Mouse (Mus musculus) lung, postnatal 4 days (tissue): ENCODE results near the gene Gstp2.

Experiments used
- DNase-seq, 2 experiments: peaks; one replicate each; pipeline ENCODE4 v3.0.0; 2021

Gene Gstp2

DNA sequence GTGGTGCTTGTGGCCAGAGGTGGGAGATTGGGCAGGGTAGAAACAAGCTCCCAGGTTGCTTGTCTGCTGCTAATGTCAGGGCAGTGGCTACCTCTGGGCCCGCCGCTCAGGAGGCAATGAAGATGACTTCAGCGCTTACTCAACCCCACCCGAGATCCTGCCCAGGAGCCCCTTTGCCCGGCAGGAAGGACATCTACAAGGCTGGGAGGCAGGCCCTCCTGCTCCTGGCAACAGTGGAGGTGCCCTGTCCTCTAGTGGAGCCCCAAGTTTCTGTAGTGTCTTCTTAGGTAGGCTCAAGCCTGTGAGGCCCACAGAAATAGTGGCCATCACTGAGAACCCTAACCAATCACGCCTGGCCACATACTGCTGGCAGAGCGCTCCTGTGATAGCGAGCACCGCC lies 40.7 kb downstream of the Gstp2 start:
- no peak for DNase-seq

DNA sequence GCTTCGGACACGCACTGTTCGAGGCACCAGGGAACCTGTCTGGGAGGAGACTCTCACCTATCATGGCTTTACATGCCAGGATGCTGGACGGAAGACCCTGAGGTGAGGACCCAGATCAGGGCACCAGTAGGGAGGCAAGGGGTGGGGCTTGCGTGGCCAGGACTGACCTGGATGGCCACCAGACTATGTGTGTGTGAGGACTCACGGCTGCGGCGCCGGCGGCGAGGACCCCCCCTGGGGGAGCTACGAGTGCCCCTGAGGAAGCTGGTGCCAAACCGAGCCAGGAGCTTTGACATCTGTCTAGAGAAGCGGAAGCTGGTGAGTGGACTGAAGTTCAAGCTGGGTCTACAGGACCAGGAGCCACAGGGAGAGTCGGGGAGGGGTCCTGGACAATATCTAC lies 41.5 kb downstream of the Gstp2 start:
- no peak for DNase-seq

DNA sequence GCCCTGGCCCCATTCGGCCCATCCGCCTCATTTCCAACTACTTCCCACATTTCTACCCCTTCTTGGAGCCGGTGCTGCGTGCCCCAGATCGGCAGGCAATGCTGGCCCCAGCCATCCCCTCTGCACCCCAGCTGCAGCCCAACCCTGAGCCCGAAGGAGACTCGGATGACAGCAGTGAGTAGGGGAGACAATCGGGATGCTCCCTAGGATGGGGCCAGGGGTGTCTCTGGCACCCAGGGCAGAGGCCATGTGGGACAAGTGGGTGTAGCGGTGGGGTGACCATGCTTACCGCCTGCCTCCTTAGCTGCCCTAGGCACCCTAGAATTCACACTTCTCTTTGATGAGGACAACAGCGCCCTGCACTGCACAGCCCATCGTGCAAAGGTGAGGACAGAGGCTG lies 42.2 kb downstream of the Gstp2 start:
- no peak for DNase-seq

DNA sequence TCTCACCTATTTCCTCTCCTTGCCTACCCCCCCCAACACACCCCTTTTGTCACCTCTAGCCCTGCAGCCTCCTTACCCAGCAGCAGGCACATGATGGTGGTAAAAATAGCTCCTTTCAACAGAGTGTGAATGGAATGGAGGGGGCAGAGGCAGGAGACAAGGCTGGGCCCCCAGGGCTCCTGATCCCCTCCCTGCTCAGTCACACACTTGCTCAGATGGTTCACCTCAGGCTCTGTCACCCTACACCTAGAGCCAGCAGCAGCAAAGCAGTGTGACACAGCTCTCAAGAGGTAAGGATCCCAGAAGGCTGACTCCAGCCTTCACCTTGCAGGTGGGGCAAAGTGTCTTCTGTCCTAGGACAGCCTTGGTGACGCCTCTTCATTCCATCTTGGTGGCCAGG lies 42.7 kb downstream of the Gstp2 start, which contains the start of gene Doc2g:
Gene Doc2g, plus strand, starts transcription at position 202 of the 400 bp plus-strand sequence.
- no peak for DNase-seq

DNA sequence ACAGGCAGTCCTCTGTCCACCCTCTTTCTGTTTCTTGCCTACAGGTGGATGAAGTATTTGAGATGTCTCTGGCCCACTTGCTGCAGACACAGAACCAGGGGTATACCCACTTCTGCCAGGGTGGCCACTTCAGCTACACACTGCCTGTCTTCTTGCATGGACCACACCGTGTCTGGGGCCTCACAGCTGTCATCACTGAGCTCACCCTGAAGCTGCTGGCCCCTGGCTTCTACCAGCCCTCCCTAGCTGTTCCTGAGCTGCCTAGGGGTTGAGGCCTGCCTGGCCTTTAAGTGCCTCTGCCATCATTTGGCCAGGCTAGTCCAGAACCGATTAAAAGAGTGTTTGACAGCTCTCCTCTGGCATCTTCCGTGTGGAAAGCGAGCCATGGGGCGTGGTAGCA lies 44.1 kb downstream of the Gstp2 start:
- no peak for DNase-seq

DNA sequence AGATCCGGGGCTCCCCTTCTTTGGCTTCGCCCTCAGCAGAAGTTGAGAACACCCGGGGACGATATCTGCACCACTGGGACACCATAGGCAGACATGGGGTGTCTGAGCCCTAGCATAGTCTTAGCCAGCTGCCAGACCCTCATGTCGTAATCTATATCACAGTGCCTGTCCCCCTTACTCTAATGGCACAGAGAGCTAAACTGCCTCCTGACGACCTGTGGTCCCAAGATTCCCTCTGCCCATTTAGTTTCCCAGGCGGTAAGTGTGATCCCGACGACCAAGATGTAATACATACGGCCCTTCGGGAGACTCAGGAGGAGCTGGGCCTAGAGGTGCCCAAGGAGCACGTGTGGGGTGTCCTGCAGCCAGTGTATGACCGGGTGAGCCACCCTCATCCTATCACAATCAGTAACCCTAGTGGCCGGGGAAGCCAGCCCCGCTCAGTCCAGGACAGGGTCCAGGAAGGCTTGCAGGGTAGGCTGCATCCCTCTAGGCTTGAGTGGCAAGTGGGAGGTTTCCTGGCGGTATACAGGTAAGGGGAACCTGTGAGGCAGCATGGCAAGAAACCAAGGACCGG lies 44.8 kb downstream of the Gstp2 start:
- DNase-seq: no peak

DNA sequence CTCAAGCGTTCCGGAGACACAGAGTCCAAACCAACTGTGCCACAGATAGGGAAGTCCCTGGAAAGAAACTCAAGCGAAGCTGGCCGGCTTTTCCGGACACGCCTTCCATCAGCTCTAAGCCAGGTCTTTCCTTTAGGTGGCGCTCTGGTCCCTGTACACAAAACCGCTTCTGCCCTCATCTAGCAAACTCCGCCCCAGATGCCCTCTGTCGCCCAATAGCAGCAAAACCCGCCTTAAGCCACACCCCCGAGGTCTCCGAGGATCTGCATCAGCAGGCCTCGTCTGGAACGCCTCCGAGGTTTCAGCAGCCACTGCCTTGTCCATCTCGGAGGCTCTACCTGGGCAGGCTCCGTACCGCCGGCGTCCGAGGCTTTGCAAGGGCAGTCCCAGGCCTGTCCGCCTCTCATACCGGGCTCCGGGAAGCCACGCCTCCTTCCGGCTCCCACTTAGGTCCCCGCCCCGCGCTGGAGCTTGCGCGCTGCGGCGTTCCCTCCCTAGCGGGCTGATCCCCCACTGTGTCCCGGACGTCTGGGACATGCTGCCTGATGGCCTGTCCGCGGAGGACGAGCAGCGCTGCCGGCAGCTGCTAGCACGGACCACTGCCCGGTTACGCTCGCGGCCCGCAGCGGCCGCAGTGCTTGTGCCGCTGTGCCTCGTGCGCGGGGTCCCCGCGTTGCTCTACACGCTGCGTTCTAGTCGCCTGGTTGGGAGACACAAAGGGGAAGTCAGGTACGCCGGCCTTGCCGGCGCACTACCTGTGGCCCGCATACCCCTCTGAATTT lies 45.5 kb downstream of the Gstp2 start, which contains the start of the genes Nudt8 and Gm49405:
Gene Nudt8, plus strand, starts transcription at position 462 of the 782 bp plus-strand sequence.
Gene Gm49405, plus strand, starts transcription at position 508 of the 782 bp plus-strand sequence.
- DNase-seq: peak; percentile 96 to 97

DNA sequence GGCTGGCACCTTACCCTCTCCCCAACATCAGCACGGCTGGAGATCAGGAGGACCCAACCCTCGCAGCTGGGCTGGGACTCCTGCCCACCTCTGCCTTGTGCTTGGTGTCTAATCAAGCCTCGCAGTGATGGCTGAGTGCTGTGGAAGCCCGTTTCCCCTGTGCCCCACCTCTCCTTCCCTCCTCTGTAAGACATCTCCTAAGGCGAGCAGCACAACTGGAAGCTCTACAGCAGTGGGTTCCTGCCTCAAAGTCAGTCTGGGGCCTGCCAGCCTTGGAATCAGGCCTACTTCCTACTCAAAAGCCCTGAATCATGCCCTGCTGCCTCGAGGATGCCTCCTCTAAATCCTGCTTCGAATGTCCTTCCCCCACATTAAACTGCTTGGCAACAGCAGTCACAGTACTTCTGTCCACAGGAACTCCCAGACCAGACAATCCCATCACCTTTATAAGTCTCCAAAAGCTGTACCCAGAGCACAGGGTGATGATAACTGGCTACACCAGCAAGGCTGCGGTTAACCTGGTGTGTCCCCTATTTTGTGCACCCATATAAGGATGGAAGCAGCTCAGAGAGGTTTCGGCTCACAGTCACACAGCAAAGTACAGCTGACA lies 46.6 kb downstream of the Gstp2 start:
- DNase-seq: no peak

DNA sequence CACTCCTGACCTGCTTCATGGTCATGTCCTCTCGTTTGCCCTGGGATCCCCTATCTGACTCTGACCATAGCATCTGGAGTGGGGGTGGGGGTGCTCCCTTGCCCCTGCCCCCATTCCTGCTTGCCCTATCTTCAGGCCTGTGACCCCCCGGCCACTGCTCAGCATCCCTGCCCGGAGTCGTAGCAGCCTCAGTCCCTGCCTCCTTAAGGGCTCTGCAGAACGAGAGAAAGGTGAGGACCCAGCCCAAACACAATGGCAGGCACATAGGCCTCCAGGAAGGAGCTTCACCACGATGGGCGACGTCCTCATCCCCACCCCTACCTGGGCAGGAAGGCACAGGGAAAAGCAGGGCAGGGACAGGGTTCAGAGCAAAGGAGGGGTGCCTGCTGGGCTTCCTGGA lies 47.5 kb downstream of the Gstp2 start:
- DNase-seq: no peak

DNA sequence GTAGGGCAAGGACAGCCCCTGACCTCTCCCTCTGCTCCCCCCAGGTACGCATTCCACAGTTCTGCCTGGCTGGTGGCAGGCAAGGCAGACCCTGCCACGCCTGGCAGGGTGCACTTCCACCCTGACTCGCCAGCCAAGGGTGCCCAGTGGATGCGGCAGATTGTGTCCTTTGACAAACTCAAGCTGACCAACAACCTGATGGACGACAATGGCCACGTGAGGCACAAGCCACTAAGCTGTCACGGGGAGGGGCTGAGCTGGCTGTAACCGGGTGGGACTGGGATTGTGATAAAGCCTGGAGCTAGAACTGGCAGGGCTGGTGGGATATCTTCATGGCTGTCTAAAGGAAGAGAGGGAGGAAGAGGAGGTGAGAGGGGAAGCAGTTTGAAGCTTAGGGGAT lies 48.6 kb downstream of the Gstp2 start:
- DNase-seq: no peak

DNA sequence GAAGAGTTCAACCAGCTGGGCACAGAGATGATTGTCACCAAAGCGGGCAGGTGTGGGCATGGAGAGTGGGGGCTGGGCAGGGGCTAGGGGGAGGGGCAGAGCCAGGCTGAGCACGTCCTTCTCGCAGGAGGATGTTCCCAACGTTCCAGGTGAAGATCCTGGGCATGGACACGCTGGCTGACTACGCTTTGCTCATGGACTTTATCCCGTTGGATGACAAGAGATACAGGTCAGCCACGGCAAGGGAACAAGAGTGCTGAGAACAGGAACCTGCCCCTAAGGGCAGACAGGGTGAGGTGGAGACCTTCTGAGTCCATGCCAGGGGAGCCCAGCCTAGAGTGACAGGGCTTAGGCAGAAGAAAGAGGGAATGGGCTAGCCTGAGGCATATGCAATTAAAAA lies 49.1 kb downstream of the Gstp2 start:
- DNase-seq: no peak

DNA sequence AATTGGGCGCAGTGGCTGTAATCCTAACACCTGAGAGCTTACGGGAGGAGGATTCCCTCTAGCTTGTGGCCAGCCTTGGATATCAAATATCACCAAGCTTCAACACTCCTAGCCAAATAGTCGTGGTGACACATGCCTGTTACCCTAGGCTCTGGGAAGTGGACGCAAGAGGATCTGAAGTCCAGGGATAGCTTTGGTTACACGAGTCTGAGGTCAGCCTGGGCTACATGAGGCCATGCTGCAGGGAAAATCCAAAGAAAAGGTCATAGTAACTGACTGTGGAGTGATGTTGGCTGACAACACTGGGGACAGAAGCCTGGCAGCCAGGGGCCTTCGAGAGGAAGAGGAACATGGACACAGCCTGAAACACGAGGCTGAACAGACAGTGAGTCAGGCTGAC lies 49.7 kb downstream of the Gstp2 start:
- DNase-seq: no peak

DNA sequence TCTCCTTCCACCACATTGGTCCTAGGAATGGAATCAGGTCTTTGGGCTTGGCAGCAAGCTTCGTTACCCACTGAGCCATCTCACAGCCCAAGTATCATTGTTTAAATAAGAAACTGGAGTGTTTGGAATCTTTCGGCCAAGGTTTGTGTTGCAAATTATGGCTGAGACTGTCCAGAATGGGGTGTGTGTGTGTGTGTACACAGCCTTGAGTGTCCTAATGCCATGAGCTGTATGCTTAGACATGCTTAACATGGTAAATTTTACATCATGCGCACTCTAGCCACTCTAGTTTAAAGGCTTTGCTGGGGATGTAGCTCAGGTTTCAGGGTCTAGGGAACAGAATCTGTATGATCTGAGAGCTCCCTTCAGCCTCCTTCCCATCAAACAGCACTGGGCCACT lies 50.3 kb downstream of the Gstp2 start:
- DNase-seq: no peak

DNA sequence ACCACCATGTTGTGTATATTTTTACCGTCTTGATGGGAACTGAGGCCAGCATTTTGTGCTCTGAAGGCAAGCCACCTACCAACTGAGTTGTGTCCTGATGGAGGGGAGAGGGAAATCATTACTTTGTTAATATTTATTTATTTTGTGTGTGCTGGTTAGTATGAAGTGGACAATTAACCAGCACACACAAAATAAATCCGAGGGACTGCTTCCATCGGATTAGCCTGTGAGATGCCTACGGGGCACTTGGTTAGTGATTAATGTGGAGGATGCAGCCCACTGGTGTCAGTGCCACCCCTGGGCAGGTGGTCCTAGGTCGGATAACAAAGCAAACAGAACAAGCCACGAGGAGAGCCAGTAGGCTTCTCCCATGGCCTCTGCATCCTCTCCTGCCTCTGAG lies 50.9 kb downstream of the Gstp2 start:
- DNase-seq: no peak

DNA sequence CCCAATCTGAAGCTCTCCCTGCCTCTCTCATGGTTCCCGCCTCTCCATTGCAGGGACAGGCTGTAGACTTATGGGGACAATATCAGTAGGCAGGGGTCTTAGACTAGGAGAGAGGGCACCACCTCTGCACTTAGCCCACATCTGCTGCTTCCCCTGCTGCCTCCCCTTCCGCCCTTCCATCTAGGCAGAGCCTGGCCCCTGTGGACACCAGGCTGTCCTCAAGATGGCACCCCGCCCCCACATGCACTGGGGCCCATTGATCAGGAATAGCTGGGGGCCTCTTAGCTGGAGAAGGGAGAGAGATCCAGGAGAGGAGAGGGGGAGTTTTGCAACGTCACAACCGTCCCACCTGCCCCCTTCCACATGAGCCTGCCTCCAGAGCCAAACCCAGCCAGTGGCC lies 53.4 kb downstream of the Gstp2 start, which contains the start of gene Tbx10:
Gene Tbx10, plus strand, starts transcription at position 337 of the 400 bp plus-strand sequence.
- no peak for DNase-seq

DNA sequence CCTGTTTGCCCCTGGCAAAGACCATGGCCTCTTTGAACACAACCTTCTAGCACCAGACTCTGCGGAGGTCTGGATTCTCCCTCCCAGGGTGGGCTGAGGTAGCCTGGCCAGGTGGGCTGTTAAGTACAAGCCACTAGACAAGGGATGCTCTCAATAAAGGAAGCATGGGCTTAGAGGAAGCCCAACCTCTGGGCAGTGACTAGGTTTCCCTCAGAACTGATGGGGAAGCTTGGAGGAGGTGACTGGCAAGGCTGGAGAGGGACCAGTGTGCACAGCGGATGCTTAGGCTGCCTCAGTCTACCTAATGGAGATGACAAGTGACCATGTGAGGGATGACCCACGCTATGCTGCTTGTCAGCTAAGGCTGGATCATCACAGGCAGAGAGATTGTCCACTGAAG lies 53.9 kb downstream of the Gstp2 start:
- DNase-seq: no peak

DNA sequence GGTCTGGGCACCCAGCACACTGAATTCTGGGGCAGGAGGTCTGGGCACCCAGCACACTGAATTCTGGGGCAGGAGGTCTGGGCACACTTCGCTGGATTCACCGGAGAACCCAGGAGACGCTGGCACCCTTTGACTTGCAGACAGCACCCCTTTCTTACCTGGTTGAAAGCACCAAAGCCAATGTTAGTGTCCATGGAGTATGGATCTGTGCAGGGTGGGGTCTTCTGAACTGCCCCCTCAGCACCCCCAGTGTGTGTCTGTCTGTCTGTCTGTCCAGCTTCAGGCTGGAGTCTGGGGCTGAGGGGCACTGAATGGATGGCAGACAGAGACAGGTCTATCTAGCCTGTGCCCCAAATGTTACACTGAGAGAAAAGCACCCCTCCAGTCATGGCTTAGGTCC lies 54.3 kb downstream of the Gstp2 start:
- DNase-seq: no peak

DNA sequence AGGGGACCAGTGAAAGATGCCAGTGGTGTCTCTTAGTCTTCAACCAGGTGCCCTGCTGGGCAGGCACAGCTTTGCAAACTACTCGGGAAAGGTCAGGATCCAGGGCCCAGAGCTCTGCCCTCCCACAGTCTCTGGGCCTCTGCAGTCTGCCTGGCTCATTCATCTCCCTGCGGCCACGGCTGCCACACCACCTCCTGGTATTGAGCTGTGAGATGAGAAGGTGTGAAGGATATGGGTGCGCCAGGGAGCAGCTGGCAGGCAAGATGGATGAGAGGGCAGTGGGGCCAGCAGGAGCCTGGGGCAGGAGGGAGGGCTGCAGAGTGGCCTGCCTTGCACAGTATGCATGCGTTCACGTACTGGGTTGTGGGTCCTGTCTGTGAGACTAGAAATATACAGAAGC lies 55.0 kb downstream of the Gstp2 start:
- DNase-seq: no peak
